Mouse (Mus musculus): ENCODE measurements around the gene Yars. TPM values are rescaled to one million over a fixed set of nuclear protein-coding genes. Genes with fewer than 3 reads are reported as not detected.

Yars gene
- 39.8 and 39.9 TPM in 2 replicates for polyA plus RNA-seq (2015; fragmentation: Nextera tagmentation; extraction: Ambion mirVana)

DNA sequence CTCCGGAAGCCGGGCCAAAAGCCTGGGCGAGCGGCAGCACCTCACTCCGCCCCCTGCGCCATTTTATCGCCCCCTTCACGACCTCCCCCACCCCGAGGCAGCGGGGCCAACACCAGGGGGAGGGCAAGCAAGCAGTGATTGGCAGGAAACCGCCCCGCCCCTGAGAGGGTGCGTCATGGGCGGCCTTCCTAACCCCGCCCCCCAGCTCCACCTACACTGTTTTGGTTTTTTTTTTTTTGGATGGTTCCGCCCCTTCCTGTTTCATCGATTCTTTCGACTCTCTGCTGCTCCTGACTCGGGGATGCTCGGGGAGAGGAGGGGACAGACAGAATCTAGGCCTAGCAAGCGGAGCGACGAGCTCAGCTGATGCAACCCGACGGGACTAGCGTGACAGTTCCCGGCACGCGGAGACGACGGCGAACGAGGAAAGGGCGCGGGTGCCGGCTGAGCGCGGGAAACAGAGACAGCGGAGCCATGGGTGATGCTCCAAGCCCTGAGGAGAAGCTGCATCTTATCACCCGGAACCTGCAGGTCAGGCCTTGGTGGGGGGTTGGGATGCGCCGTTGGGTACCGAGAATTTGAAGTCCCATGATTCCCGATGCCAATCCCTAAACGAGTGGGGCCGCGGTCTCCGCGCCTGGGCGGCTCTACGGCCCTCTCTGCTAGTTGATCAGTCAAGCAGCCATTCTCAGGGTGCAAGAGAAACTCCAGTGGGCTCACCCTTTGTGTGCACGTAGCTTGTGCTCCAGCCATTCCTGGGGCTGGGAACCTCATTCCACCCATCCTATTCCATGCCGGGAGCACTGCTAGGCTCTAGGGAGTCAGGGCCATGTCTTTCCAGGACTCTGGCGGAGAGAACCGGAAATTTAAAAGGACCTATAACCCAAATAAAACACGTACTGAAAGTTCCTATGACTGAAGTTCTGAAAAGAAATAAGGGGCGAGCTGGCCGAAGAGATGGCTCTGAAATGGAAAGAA is at the start of gene Yars, which contains the start of gene S100pbp:
Gene Yars (plus strand): TSS at position 219 of the 978 bp plus-strand sequence.
Gene S100pbp (minus strand): TSS at position 186 of the 978 bp plus-strand sequence.

GRCm38 (mm10) chr4:129261196-129261595 is 71.6 kb downstream of the Yars start, which contains the start of gene C77080:
Gene C77080 (minus strand): TSS chr4:129261404.

Other genes starting within 250 kb of the Yars start
- gene Azin2, start 227.3 kb upstream of the Yars start, polyA plus RNA-seq (2015; fragmentation: Nextera tagmentation; extraction: Ambion mirVana) = 4.6 and 5.5 TPM in 2 replicates
- gene Ak2, start 197.8 kb upstream of the Yars start, polyA plus RNA-seq (2015; fragmentation: Nextera tagmentation; extraction: Ambion mirVana) = 158 and 159 TPM in 2 replicates
- gene Rnf19b, start 131.5 kb upstream of the Yars start, polyA plus RNA-seq (2015; fragmentation: Nextera tagmentation; extraction: Ambion mirVana) = 8.0 and 10.2 TPM in 2 replicates
- gene Tmem54, start 84.2 kb upstream of the Yars start, polyA plus RNA-seq (2015; fragmentation: Nextera tagmentation; extraction: Ambion mirVana) = not detected in 2 replicates
- 0.24 TPM in 1 of 2 replicates, not detected in the other for gene Hpca, start 67.7 kb upstream of the Yars start, polyA plus RNA-seq (2015; fragmentation: Nextera tagmentation; extraction: Ambion mirVana)
- 1.8 and 2.9 TPM in 2 replicates for gene Fndc5, start 52.8 kb upstream of the Yars start, polyA plus RNA-seq (2015; fragmentation: Nextera tagmentation; extraction: Ambion mirVana)
- 7.4 and 8.1 TPM in 2 replicates for gene S100pbp, start within 50 bp of the Yars start, polyA plus RNA-seq (2015; fragmentation: Nextera tagmentation; extraction: Ambion mirVana)
- 0.59 and 0.96 TPM in 2 replicates for gene C77080, start 71.6 kb downstream of the Yars start, polyA plus RNA-seq (2015; fragmentation: Nextera tagmentation; extraction: Ambion mirVana)
- gene Sync, start 97.9 kb downstream of the Yars start, polyA plus RNA-seq (2015; fragmentation: Nextera tagmentation; extraction: Ambion mirVana) = 0.78 and 0.84 TPM in 2 replicates
- gene Rbbp4, start 145.6 kb downstream of the Yars start, polyA plus RNA-seq (2015; fragmentation: Nextera tagmentation; extraction: Ambion mirVana) = 313 and 348 TPM in 2 replicates
- gene Zbtb8os, start 145.9 kb downstream of the Yars start, polyA plus RNA-seq (2015; fragmentation: Nextera tagmentation; extraction: Ambion mirVana) = 31.7 and 32.9 TPM in 2 replicates
- 7.3 and 8.1 TPM in 2 replicates for gene Zbtb8a, start 188.4 kb downstream of the Yars start, polyA plus RNA-seq (2015; fragmentation: Nextera tagmentation; extraction: Ambion mirVana)

Measured in spleen, postnatal 0 days (tissue).